ENCODE assay signal across 12 mouse cellular contexts in the genomic region with DNA sequence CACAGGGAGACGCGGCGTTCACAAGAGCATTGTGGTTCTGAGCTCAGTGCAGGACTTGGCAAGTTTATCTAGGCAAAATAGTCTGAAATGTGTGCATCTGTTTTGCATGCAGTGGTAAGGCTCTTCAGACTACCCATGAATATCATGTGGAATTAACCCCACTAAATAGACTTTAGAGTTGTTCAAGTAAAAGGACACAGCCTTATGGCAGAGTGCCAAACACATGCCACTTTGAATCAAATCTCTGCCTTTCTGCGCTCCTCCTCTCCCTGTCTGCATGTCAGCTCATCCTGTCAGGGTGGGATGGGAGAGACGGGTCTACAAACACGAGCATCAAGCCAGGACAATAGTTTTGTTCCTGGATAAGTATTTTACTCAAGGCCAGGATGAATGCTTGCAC.
DNase-seq lines count a peak whose midpoint lies in the region; ATAC-seq and TF ChIP-seq lines count a peak whose summit lies in the region.
"Had no signal": no experiment of that assay in that cellular context is flagged by ENCODE, and none has a peak within 500 bp of the region (broad histone marks: within the 10 kb centered on the region; RNA-seq: fewer than 3 reads in every experiment).

No protein-coding gene starts in this region.

- no peaks in the 10 kb centered on the region for H3K9me3 ChIP-seq in midbrain, embryonic 12.5 days
- H3K9me3 ChIP-seq in midbrain, embryonic 11.5 days (ENCODE audit: control insufficient read depth, low read length): no peaks in the 10 kb centered on the region
- no peaks in the 10 kb centered on the region for H3K9me3 ChIP-seq in forebrain, embryonic 16.5 days (ENCODE audit: control insufficient read depth, low read length)
- no peaks in the 10 kb centered on the region for H3K9me3 ChIP-seq in intestine, postnatal 0 days (ENCODE audit: control insufficient read depth)
- H3K9me3 ChIP-seq: limb, embryonic 13.5 days; lung, embryonic 15.5 days had no signal

- H3K4me2 ChIP-seq in midbrain, embryonic 12.5 days (replicated peaks): no peak overlapping the region
- no peak overlapping the region for H3K4me2 ChIP-seq in midbrain, embryonic 11.5 days
- H3K4me2 ChIP-seq in forebrain, embryonic 16.5 days (ENCODE audit: low read length): peak overlapping the region; percentile 30
- H3K4me2 ChIP-seq in intestine, postnatal 0 days (replicated peaks; ENCODE audit: low read depth): no peak overlapping the region
- H3K4me2 ChIP-seq: limb, embryonic 13.5 days; lung, embryonic 15.5 days had no signal

- no peaks in the 10 kb centered on the region for H3K36me3 ChIP-seq in midbrain, embryonic 12.5 days
- H3K36me3 ChIP-seq in midbrain, embryonic 11.5 days (ENCODE audit: control insufficient read depth, insufficient read depth, low read length): no peaks in the 10 kb centered on the region
- no peaks in the 10 kb centered on the region for H3K36me3 ChIP-seq in forebrain, embryonic 16.5 days (ENCODE audit: control insufficient read depth, insufficient read depth)
- H3K36me3 ChIP-seq in intestine, postnatal 0 days (ENCODE audit: control insufficient read depth, insufficient read depth): no peaks in the 10 kb centered on the region
- H3K36me3 ChIP-seq: limb, embryonic 13.5 days; lung, embryonic 15.5 days had no signal

- no peak overlapping the region for H3K9ac ChIP-seq in midbrain, embryonic 12.5 days (replicated peaks)
- H3K9ac ChIP-seq in midbrain, embryonic 11.5 days (ENCODE audit: low read length): no peak overlapping the region
- no peak overlapping the region; the same call in 1 of the 2 replicates for H3K9ac ChIP-seq in forebrain, embryonic 16.5 days (replicated peaks; ENCODE audit: low read depth, low read length)
- no peak overlapping the region for H3K9ac ChIP-seq in intestine, postnatal 0 days (ENCODE audit: low read depth, low read length)
- H3K9ac ChIP-seq: limb, embryonic 13.5 days; lung, embryonic 15.5 days had no signal

- DNase-seq in midbrain, embryonic 11.5 days (ENCODE audit: low spot score, missing footprints): no peak
- peak; percentile 59 for DNase-seq in cerebellum, adult 9-11 months
- peak; percentile 68 for DNase-seq in retina, embryonic 14.5 days (ENCODE audit: low spot score)
- no peak for DNase-seq in layer of hippocampus, postnatal 10 days (ENCODE audit: low spot score in 2 of 2)
- DNase-seq: adrenal gland, postnatal 36 days; heart, postnatal 10 days; kidney, adult 8-10 months had no signal

- 0 out of 2 replicates have a peak overlapping the region, but pooled peaks have one; percentile 30 for H3K27ac ChIP-seq in midbrain, embryonic 12.5 days (replicated peaks)
- H3K27ac ChIP-seq in midbrain, embryonic 11.5 days (ENCODE audit: low read depth, low read length): no peak overlapping the region
- H3K27ac ChIP-seq in forebrain, embryonic 16.5 days (ENCODE audit: low read length): peak overlapping the region; percentile 82
- no peak overlapping the region for H3K27ac ChIP-seq in intestine, postnatal 0 days (ENCODE audit: low read depth, low read length)
- H3K27ac ChIP-seq: limb, embryonic 13.5 days; lung, embryonic 15.5 days had no signal

- peaks cover 83% of the 10 kb centered on the region for H3K4me1 ChIP-seq in midbrain, embryonic 12.5 days
- H3K4me1 ChIP-seq in midbrain, embryonic 11.5 days (ENCODE audit: control insufficient read depth, insufficient read depth, low read length): peaks cover 31% of the 10 kb centered on the region
- H3K4me1 ChIP-seq in forebrain, embryonic 16.5 days (replicated peaks; ENCODE audit: control insufficient read depth, insufficient read depth, low read length): peaks cover 80% of the 10 kb centered on the region
- 0 out of 2 replicates have a peak, but pooled peaks cover 2% of the 10 kb centered on the region for H3K4me1 ChIP-seq in intestine, postnatal 0 days (replicated peaks; ENCODE audit: control insufficient read depth, insufficient read depth, low read length)

- ATAC-seq in midbrain, embryonic 12.5 days (ENCODE audit: low FRiP score, low read depth): 0 out of 2 replicates have a peak, but pooled peaks have one; percentile 41
- no peak for ATAC-seq in midbrain, embryonic 11.5 days (ENCODE audit: low FRiP score)
- ATAC-seq in forebrain, embryonic 16.5 days: peak; percentile 69
- ATAC-seq in intestine, postnatal 0 days: no peak

- no peak overlapping the region for H3K4me3 ChIP-seq in midbrain, embryonic 12.5 days
- H3K4me3 ChIP-seq in midbrain, embryonic 11.5 days (ENCODE audit: low read depth, low read length): no peak overlapping the region
- no peak overlapping the region for H3K4me3 ChIP-seq in forebrain, embryonic 16.5 days (replicated peaks; ENCODE audit: low read length)
- H3K4me3 ChIP-seq in intestine, postnatal 0 days (ENCODE audit: low read depth, low read length): no peak overlapping the region
- H3K4me3 ChIP-seq: limb, embryonic 13.5 days; lung, embryonic 15.5 days had no signal

- WGBS in midbrain, embryonic 12.5 days: 49% methylated on average over 6 of the region's 6 CpGs
- WGBS in midbrain, embryonic 11.5 days: 67% methylated on average over 6 of the region's 6 CpGs
- 11% methylated on average over 6 of the region's 6 CpGs for WGBS in forebrain, embryonic 16.5 days
- WGBS in intestine, postnatal 0 days: 71% methylated on average over 6 of the region's 6 CpGs

- H3K27me3 ChIP-seq in midbrain, embryonic 12.5 days: 0 out of 2 replicates have a peak, but pooled peaks cover 3% of the 10 kb centered on the region
- no peaks in the 10 kb centered on the region for H3K27me3 ChIP-seq in midbrain, embryonic 11.5 days (ENCODE audit: control insufficient read depth, insufficient read depth, low read length)
- H3K27me3 ChIP-seq in forebrain, embryonic 16.5 days (replicated peaks; ENCODE audit: control insufficient read depth, insufficient read depth, low read length): no peaks in the 10 kb centered on the region
- no peaks in the 10 kb centered on the region for H3K27me3 ChIP-seq in intestine, postnatal 0 days (replicated peaks; ENCODE audit: control insufficient read depth, insufficient read depth, low read length)
- H3K27me3 ChIP-seq: limb, embryonic 13.5 days; lung, embryonic 15.5 days had no signal

- no peak for TF ChIP-seq CTCF in intestine, postnatal 0 days (IDR thresholded peaks at IDR 0.05; ENCODE audit: low read depth)

Comparison
In these comparisons a context has a peak if more than half of its experiments do, and no peak if none do; other contexts are left out.
1. ATAC-seq: peak in midbrain, embryonic 12.5 days (single experiment) and forebrain, embryonic 16.5 days (single experiment); none in midbrain, embryonic 11.5 days (single experiment) and intestine, postnatal 0 days (single experiment).
2. H3K27ac ChIP-seq: peak in midbrain, embryonic 12.5 days (single experiment) and forebrain, embryonic 16.5 days (single experiment); none in midbrain, embryonic 11.5 days (single experiment) and intestine, postnatal 0 days (single experiment).
3. DNase-seq: peak in cerebellum, adult 9-11 months (single experiment) and retina, embryonic 14.5 days (single experiment); none in midbrain, embryonic 11.5 days (single experiment) and layer of hippocampus, postnatal 10 days (0 of 2).